Mouse (Mus musculus): ENCODE measurements at regions not wholly inside any gene's neighbourhood (a gene's known extent, or its start where the extent isn't known, plus 50 kb on each side); places are given as distances from the start of the nearest gene placed in this dataset.
"Not testable (repeated sequence)": the region's sequence is repeated elsewhere in the genome, so short reads cannot be mapped to it uniquely, and the experiment has no call there.

DNA sequence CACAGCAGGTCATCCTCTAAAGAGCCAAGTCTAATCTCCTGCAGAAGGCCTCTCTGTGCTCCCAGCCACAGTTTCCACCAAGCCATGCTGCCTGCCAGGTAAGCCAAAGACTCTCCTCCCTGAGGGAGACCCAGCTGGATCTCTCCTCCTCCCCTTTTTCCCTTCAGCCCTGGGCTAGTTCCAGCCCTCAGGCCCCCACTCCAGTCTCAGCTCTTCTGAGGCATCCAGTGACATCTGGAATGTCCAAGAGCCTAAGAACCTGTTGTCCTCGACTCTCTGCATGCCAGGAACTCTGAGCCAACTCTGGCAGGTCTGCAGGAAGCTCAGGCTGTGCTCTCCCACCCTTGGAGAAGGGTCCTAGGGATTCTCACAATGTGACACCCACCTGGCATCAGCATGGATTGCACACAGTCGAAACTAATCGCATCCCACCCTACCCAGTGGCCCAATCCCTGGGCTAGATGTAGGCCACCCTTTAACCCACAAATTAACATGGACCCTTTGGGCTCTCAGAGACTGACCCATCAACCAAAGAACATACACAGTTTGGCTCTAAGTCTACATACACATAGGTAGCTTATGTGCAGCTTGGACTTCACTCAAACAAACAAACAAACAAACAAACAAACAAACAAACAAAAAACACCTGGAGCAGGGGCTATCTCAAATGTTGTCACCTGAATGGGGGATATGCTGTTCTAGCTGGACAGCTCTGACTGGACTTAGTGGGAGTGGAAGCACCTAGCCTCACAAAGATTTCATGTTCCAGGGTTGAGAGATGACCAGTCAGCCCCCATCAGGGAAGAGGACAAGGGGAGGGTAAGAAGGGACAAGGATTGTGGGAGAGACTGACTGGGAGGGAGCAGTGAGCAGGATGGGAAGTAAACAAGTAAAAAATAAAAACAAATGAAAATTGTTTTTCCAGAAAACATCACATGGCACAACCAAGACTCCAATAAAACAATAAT, 57.9 kb upstream of the Zfp709 start:
- not testable (repeated sequence) for H3K36me3 ChIP-seq (ENCODE audit: control insufficient read depth, insufficient read depth); H3K4me3 ChIP-seq (replicated peaks; ENCODE audit: low read length); H3K27ac ChIP-seq (ENCODE audit: low read length); ATAC-seq; H3K4me2 ChIP-seq (ENCODE audit: low read length); H3K9me3 ChIP-seq (ENCODE audit: control insufficient read depth, low read length); H3K9ac ChIP-seq (replicated peaks; ENCODE audit: low read depth, low read length); H3K27me3 ChIP-seq (replicated peaks; ENCODE audit: control insufficient read depth, insufficient read depth, low read length); H3K4me1 ChIP-seq (replicated peaks; ENCODE audit: control insufficient read depth, insufficient read depth, low read length)
- WGBS: 67% methylated on average over 3 of the region's 3 CpGs

DNA sequence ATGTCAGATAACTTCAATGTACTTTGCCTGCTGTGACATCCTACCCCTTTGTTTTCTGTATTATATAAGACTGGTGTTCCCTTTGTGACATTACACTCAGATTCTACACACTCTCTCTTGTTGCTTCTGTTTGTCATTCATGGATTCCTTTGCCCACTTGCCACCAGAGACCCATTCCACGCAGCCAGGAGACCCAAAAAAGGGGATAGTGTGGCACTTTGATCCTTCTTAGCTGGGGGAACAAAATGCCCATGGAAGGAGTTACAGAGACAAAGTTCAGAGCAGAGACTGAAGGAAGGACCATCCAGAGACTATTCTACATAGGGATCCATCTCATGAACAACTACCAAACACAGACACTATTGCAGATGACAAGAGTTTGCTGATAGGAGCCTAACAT, 59.1 kb upstream of the Zfp709 start:
- not testable (repeated sequence) for H3K9me3 ChIP-seq (ENCODE audit: control insufficient read depth, low read length); H3K27ac ChIP-seq (ENCODE audit: low read length); H3K36me3 ChIP-seq (ENCODE audit: control insufficient read depth, insufficient read depth); H3K9ac ChIP-seq (replicated peaks; ENCODE audit: low read depth, low read length); ATAC-seq; H3K4me1 ChIP-seq (replicated peaks; ENCODE audit: control insufficient read depth, insufficient read depth, low read length); H3K4me2 ChIP-seq (ENCODE audit: low read length); H3K4me3 ChIP-seq (replicated peaks; ENCODE audit: low read length); H3K27me3 ChIP-seq (replicated peaks; ENCODE audit: control insufficient read depth, insufficient read depth, low read length)
- 66% methylated on average over 1 of the region's 1 CpGs for WGBS

DNA sequence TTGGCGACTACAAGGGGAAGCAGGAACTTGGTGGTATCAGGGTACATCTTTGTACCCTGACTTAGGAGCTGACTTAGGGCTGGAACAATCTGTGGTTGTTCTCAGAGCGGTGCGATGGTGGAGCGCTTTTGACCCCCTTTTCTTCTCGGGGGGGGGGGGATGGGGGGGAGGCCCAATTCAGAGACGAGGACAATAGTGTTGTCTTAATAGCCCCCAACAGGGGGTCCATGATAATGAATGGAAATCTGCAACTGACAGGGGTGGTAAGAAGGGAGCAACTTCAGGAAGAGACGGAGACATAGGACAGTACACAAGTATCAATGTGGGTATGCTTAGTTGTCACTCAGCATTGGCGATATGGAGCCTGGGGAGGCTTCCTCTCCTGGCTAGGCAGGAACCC, 61.9 kb upstream of the Zfp709 start:
- 0 out of 2 replicates have a peak, but pooled peaks have one; percentile 15 for ATAC-seq
- not testable (repeated sequence) for H3K9ac ChIP-seq (replicated peaks; ENCODE audit: low read depth, low read length); H3K36me3 ChIP-seq (ENCODE audit: control insufficient read depth, insufficient read depth); H3K27ac ChIP-seq (ENCODE audit: low read length); H3K4me1 ChIP-seq (replicated peaks; ENCODE audit: control insufficient read depth, insufficient read depth, low read length); H3K4me2 ChIP-seq (ENCODE audit: low read length); H3K4me3 ChIP-seq (replicated peaks; ENCODE audit: low read length); H3K9me3 ChIP-seq (ENCODE audit: control insufficient read depth, low read length); H3K27me3 ChIP-seq (replicated peaks; ENCODE audit: control insufficient read depth, insufficient read depth, low read length)
- WGBS: 81% methylated on average over 8 of the region's 8 CpGs

DNA sequence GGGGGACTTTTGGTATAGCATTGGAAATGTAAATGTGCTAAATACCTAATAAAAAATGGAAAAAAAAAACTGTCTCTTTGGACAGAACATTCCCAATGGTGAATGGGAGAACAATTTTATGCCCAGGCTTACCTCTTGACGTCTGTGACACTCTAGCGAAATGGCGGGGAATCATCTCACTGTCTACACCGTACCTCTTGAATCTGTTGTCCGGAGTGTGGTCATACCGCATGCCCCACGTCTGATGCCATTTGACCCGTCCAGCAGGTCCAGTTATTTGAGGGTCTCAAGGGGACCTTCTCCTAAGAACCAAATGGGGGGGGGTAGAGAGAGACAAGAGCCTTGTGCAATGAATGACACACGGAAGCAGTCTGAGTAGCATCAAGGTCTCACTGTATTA, 62.4 kb upstream of the Zfp709 start:
- not testable (repeated sequence) for H3K4me1 ChIP-seq (replicated peaks; ENCODE audit: control insufficient read depth, insufficient read depth, low read length); H3K9ac ChIP-seq (replicated peaks; ENCODE audit: low read depth, low read length); H3K27me3 ChIP-seq (replicated peaks; ENCODE audit: control insufficient read depth, insufficient read depth, low read length); H3K9me3 ChIP-seq (ENCODE audit: control insufficient read depth, low read length); ATAC-seq; H3K27ac ChIP-seq (ENCODE audit: low read length); H3K4me2 ChIP-seq (ENCODE audit: low read length); H3K36me3 ChIP-seq (ENCODE audit: control insufficient read depth, insufficient read depth); H3K4me3 ChIP-seq (replicated peaks; ENCODE audit: low read length)
- WGBS: 94% methylated on average over 9 of the region's 9 CpGs

DNA sequence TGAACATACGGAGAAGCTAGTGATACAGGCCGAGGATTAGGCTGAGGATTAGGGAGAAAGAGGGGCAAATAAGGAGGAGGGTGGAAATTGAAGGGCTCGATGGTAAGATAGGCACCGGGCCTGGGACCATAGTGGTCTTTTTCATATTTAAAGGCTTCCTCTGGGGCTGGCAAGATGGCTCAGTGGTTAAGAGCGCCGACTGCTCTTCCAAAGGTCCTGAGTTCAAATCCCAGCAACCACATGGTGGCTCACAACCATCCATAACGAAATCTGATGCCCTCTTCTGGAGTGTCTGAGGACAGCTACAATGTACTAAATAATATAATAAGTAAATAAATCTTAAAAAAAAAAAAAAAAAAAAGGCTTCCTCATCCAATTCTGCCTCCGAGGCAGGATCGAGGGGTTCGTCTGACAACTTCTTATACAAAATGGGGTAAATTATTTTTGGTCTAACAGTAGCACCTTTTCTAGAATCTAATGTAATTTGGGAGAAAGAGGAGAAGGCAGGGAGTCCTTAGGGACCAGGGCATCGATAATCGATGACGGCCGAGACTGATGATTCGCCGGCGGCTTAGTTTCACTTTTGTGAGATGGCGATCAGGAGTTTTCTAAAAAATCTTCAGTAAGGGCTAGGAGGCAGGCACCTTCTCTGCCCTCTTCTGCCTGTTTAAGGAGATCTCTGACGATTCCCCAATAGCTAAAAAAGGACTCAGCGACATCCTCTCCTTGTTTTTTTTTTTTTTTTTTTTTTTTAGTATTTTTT, 65.4 kb upstream of the Zfp709 start:
- not testable (repeated sequence) for H3K9ac ChIP-seq (replicated peaks; ENCODE audit: low read depth, low read length); H3K4me3 ChIP-seq (replicated peaks; ENCODE audit: low read length); H3K27me3 ChIP-seq (replicated peaks; ENCODE audit: control insufficient read depth, insufficient read depth, low read length); H3K4me2 ChIP-seq (ENCODE audit: low read length); H3K36me3 ChIP-seq (ENCODE audit: control insufficient read depth, insufficient read depth); H3K27ac ChIP-seq (ENCODE audit: low read length); H3K9me3 ChIP-seq (ENCODE audit: control insufficient read depth, low read length); ATAC-seq; H3K4me1 ChIP-seq (replicated peaks; ENCODE audit: control insufficient read depth, insufficient read depth, low read length)
- 92% methylated on average over 19 of the region's 20 CpGs for WGBS

DNA sequence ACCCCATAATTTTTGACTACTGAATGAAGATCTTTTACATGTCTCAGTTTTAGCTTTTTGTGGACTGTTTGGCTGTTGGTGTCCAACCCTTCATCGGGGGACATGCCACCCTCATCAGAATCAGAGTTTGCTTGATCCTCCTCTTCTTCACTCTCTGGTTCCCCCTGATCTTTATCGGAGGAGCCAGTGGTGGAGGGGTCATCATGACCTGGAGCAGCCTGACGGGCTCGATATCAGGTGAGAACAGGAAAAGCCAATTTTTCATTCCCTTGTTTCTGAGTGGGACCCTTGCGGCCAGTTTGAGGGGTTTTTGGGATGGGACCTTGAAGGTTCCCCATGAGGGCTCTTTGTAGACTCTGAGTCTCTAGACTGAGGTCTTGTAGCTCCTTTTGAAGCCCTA, 66.0 kb upstream of the Zfp709 start:
- not testable (repeated sequence) for ATAC-seq; H3K9me3 ChIP-seq (ENCODE audit: control insufficient read depth, low read length); H3K27ac ChIP-seq (ENCODE audit: low read length); H3K4me2 ChIP-seq (ENCODE audit: low read length); H3K27me3 ChIP-seq (replicated peaks; ENCODE audit: control insufficient read depth, insufficient read depth, low read length); H3K9ac ChIP-seq (replicated peaks; ENCODE audit: low read depth, low read length); H3K36me3 ChIP-seq (ENCODE audit: control insufficient read depth, insufficient read depth); H3K4me1 ChIP-seq (replicated peaks; ENCODE audit: control insufficient read depth, insufficient read depth, low read length); H3K4me3 ChIP-seq (replicated peaks; ENCODE audit: low read length)
- WGBS: 97% methylated on average over 5 of the region's 5 CpGs

DNA sequence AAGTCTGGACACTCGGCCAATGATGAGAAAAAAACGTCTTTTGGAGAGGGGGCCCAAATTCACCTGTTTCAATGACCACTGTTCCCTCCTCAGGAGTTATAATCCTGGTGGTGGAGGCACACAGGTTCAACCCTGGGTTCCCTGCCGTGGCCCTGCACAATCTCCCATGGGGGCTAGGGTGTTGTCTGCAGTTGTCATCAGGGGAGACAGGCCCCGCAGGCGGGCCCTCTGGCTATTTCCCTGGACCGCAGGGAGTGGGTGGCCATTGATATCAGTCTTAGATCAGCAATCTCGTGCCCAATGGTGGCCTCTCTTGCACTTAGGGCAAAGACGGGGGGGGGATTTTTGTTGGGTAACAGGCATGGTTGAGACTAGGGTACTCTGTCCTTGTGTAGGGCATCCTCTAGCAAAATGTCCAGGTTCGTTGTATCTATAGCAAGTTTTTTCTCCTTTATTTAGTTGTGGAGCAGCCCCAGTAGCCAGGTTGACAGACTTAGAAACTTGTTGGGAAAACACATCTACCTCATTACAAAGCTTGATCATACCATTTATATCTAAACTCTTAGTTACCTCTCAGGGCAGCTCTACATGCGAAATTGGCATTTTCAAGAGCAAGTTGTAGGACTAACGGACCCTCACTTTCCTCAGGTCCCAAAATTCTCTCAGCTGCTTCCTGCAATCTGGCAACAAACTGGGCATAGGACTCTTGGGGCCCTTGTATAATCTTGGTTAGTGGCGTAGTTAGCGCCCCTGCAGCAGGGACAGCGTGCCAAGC, 66.9 kb upstream of the Zfp709 start:
- H3K36me3 ChIP-seq (ENCODE audit: control insufficient read depth, insufficient read depth); H3K9me3 ChIP-seq (ENCODE audit: control insufficient read depth, low read length); ATAC-seq; H3K4me3 ChIP-seq (replicated peaks; ENCODE audit: low read length); H3K27ac ChIP-seq (ENCODE audit: low read length); H3K9ac ChIP-seq (replicated peaks; ENCODE audit: low read depth, low read length); H3K4me2 ChIP-seq (ENCODE audit: low read length); H3K4me1 ChIP-seq (replicated peaks; ENCODE audit: control insufficient read depth, insufficient read depth, low read length); H3K27me3 ChIP-seq (replicated peaks; ENCODE audit: control insufficient read depth, insufficient read depth, low read length): not testable (repeated sequence)
- WGBS: 90% methylated on average over 14 of the region's 14 CpGs

DNA sequence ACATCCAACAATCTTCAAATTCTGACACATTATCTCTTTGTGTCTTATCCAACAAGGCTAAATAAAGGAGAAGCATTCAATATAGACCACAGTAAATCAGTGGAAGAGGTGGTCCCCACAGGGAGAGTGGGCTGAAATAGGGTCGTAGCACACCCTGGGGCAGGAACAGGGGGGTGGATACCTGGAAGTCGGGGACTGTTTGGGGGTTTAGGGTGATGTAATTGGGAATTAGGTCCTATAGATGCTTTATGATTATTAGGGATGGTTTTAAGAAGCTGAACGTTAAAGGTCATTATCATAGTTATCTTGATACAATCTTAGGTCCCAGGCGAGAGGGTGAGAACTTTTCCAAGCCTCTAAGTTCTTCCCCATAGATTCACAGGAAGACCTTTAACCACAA, 67.9 kb upstream of the Zfp709 start:
- 94% methylated on average over 4 of the region's 4 CpGs for WGBS
- H3K4me1 ChIP-seq (replicated peaks; ENCODE audit: control insufficient read depth, insufficient read depth, low read length); H3K36me3 ChIP-seq (ENCODE audit: control insufficient read depth, insufficient read depth); H3K9ac ChIP-seq (replicated peaks; ENCODE audit: low read depth, low read length); H3K27ac ChIP-seq (ENCODE audit: low read length); H3K9me3 ChIP-seq (ENCODE audit: control insufficient read depth, low read length); H3K4me2 ChIP-seq (ENCODE audit: low read length); H3K4me3 ChIP-seq (replicated peaks; ENCODE audit: low read length); ATAC-seq; H3K27me3 ChIP-seq (replicated peaks; ENCODE audit: control insufficient read depth, insufficient read depth, low read length): not testable (repeated sequence)

DNA sequence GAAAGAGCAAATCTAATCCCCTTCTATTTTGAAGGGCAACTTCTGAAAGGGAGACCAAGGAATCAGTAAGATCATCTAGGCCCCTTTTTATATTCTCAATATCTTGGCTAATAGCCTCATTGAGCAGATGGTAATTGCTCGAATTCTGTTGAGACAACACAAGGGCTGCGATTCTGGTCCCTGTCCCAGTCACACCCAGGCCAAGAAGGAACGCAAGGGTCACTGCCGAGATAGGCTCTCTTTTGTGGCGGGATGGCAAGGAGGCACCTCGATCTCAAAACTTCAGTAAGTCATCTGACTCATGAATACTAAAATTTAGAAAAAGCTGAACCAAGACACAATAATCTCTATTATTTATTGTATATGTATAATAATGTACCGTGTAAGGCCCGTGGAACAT, 68.6 kb upstream of the Zfp709 start:
- not testable (repeated sequence) for H3K27ac ChIP-seq (ENCODE audit: low read length); H3K4me1 ChIP-seq (replicated peaks; ENCODE audit: control insufficient read depth, insufficient read depth, low read length); ATAC-seq; H3K4me3 ChIP-seq (replicated peaks; ENCODE audit: low read length); H3K9ac ChIP-seq (replicated peaks; ENCODE audit: low read depth, low read length); H3K4me2 ChIP-seq (ENCODE audit: low read length); H3K36me3 ChIP-seq (ENCODE audit: control insufficient read depth, insufficient read depth); H3K9me3 ChIP-seq (ENCODE audit: control insufficient read depth, low read length); H3K27me3 ChIP-seq (replicated peaks; ENCODE audit: control insufficient read depth, insufficient read depth, low read length)
- WGBS: 93% methylated on average over 8 of the region's 8 CpGs

Data from forebrain, embryonic 16.5 days (tissue).